Mouse (Mus musculus): ENCODE measurements around the gene Vmn1r200. TPM values are rescaled to one million over a fixed set of nuclear protein-coding genes. Genes with fewer than 3 reads are reported as not detected.

Gene Vmn1r200
- total and polyA plus RNA-seq, 2 experiments, result not detected

GRCm38 (mm10) chr13:22387050-22387449, 3.1 kb upstream of the Vmn1r200 start:
- H3K36me3 ChIP-seq (ENCODE audit: control insufficient read depth, insufficient read depth, low read length), result no peaks in the 10 kb centered on the region
- H3K27ac ChIP-seq (replicated peaks; ENCODE audit: insufficient read depth, low read depth, low read length), result no peak overlapping the region
- 46% methylated on average over 1 of the region's 1 CpGs for WGBS
- H3K4me3 ChIP-seq (ENCODE audit: insufficient read depth, low read depth, low read length), result no peak overlapping the region
- H3K27me3 ChIP-seq (ENCODE audit: control insufficient read depth, insufficient read depth, low read length), result no peaks in the 10 kb centered on the region
- no peaks in the 10 kb centered on the region for H3K79me2 ChIP-seq (ENCODE audit: control insufficient read depth, insufficient read depth, low read length)
- no peak for DNase-seq (ENCODE audit: extremely low read depth, low read depth, low spot score)
- no peak overlapping the region for H3K9ac ChIP-seq (ENCODE audit: low read depth, low read length)
- no peak for TF ChIP-seq CTCF (IDR thresholded peaks at IDR 0.05; ENCODE audit: low read depth, low read length)
- TF ChIP-seq POLR2A (IDR thresholded peaks at IDR 0.05; ENCODE audit: extremely low read depth, insufficient read depth, low read length), result no peak
- H3K4me1 ChIP-seq (ENCODE audit: control insufficient read depth, insufficient read depth, low read length), result no peaks in the 10 kb centered on the region

- Histone ChIP-seq H3K9ac (ENCODE audit: low read depth, low read length) (no peak overlapping the region), H3K79me2 (ENCODE audit: control insufficient read depth, insufficient read depth, low read length) (no peaks in the 10 kb centered on the region), H3K36me3 (ENCODE audit: control insufficient read depth, insufficient read depth, low read length) (no peaks in the 10 kb centered on the region), H3K4me3 (ENCODE audit: insufficient read depth, low read depth, low read length) (no peak overlapping the region), H3K27ac (replicated peaks; ENCODE audit: insufficient read depth, low read depth, low read length) (no peak overlapping the region), H3K4me1 (ENCODE audit: control insufficient read depth, insufficient read depth, low read length) (no peaks in the 10 kb centered on the region), H3K27me3 (ENCODE audit: control insufficient read depth, insufficient read depth, low read length) (no peaks in the 10 kb centered on the region)
- WGBS, result 47% methylated on average over 1 of the region's 1 CpGs
- DNase-seq (ENCODE audit: extremely low read depth, low read depth, low spot score), result no peak
- TF ChIP-seq POLR2A (IDR thresholded peaks at IDR 0.05; ENCODE audit: extremely low read depth, insufficient read depth, low read length) (no peak), CTCF (IDR thresholded peaks at IDR 0.05; ENCODE audit: low read depth, low read length) (no peak)
Observed at GRCm38 (mm10) chr13:22402978-22403377, 12.8 kb downstream of the Vmn1r200 start.

Other genes starting within 250 kb of the Vmn1r200 start
- not detected in 2 replicates for gene Vmn1r191, start 206.4 kb upstream of the Vmn1r200 start, total RNA-seq (2014; rRNA removed)
- gene Vmn1r191, start 206.4 kb upstream of the Vmn1r200 start, polyA plus RNA-seq (2012; rRNA removed), result not detected in 2 replicates
- gene Vmn1r192, start 199.2 kb upstream of the Vmn1r200 start, total RNA-seq (2014; rRNA removed), result not detected in 2 replicates
- not detected in 2 replicates for gene Vmn1r192, start 199.2 kb upstream of the Vmn1r200 start, polyA plus RNA-seq (2012; rRNA removed)
- not detected in 2 replicates for gene Vmn1r193, start 167.2 kb upstream of the Vmn1r200 start, total RNA-seq (2014; rRNA removed)
- not detected in 2 replicates for gene Vmn1r193, start 167.2 kb upstream of the Vmn1r200 start, polyA plus RNA-seq (2012; rRNA removed)
- gene Vmn1r194, start 146.2 kb upstream of the Vmn1r200 start, total RNA-seq (2014; rRNA removed), result not detected in 2 replicates
- gene Vmn1r194, start 146.2 kb upstream of the Vmn1r200 start, polyA plus RNA-seq (2012; rRNA removed), result not detected in 2 replicates
- gene Vmn1r195, start 119.9 kb upstream of the Vmn1r200 start, total RNA-seq (2014; rRNA removed), result not detected in 2 replicates
- not detected in 2 replicates for gene Vmn1r195, start 119.9 kb upstream of the Vmn1r200 start, polyA plus RNA-seq (2012; rRNA removed)
- not detected in 2 replicates for gene Vmn1r196, start 100.5 kb upstream of the Vmn1r200 start, total RNA-seq (2014; rRNA removed)
- gene Vmn1r196, start 100.5 kb upstream of the Vmn1r200 start, polyA plus RNA-seq (2012; rRNA removed), result not detected in 2 replicates
- not detected in 2 replicates for gene Vmn1r197, start 65.8 kb upstream of the Vmn1r200 start, total RNA-seq (2014; rRNA removed)
- not detected in 2 replicates for gene Vmn1r197, start 65.8 kb upstream of the Vmn1r200 start, polyA plus RNA-seq (2012; rRNA removed)
- not detected in 2 replicates for gene Vmn1r198, start 40.0 kb upstream of the Vmn1r200 start, total RNA-seq (2014; rRNA removed)
- not detected in 2 replicates for gene Vmn1r198, start 40.0 kb upstream of the Vmn1r200 start, polyA plus RNA-seq (2012; rRNA removed)
- gene Vmn1r199, start 10.6 kb upstream of the Vmn1r200 start, total RNA-seq (2014; rRNA removed), result not detected in 2 replicates
- not detected in 2 replicates for gene Vmn1r199, start 10.6 kb upstream of the Vmn1r200 start, polyA plus RNA-seq (2012; rRNA removed)
- not detected in 2 replicates for gene Vmn1r201, start 81.5 kb downstream of the Vmn1r200 start, total RNA-seq (2014; rRNA removed)
- not detected in 2 replicates for gene Vmn1r201, start 81.5 kb downstream of the Vmn1r200 start, polyA plus RNA-seq (2012; rRNA removed)
- not detected in 2 replicates for gene Vmn1r202, start 115.0 kb downstream of the Vmn1r200 start, total RNA-seq (2014; rRNA removed)
- gene Vmn1r202, start 115.0 kb downstream of the Vmn1r200 start, polyA plus RNA-seq (2012; rRNA removed), result not detected in 2 replicates
- not detected in 2 replicates for gene Vmn1r203, start 127.7 kb downstream of the Vmn1r200 start, total RNA-seq (2014; rRNA removed)
- gene Vmn1r203, start 127.7 kb downstream of the Vmn1r200 start, polyA plus RNA-seq (2012; rRNA removed), result not detected in 2 replicates
- not detected in 2 replicates for gene Vmn1r204, start 162.8 kb downstream of the Vmn1r200 start, total RNA-seq (2014; rRNA removed)
- not detected in 2 replicates for gene Vmn1r204, start 162.8 kb downstream of the Vmn1r200 start, polyA plus RNA-seq (2012; rRNA removed)
- gene Vmn1r205, start 202.6 kb downstream of the Vmn1r200 start, total RNA-seq (2014; rRNA removed), result not detected in 2 replicates
- not detected in 2 replicates for gene Vmn1r205, start 202.6 kb downstream of the Vmn1r200 start, polyA plus RNA-seq (2012; rRNA removed)
- not detected in 2 replicates for gene Vmn1r206, start 233.9 kb downstream of the Vmn1r200 start, total RNA-seq (2014; rRNA removed)
- not detected in 2 replicates for gene Vmn1r206, start 233.9 kb downstream of the Vmn1r200 start, polyA plus RNA-seq (2012; rRNA removed)

Data from liver, adult 2 months (tissue).